Mouse (Mus musculus) midbrain, embryonic 14.5 days (tissue): ENCODE measurements around the gene Twistnb. TPM values are rescaled to one million over a fixed set of nuclear protein-coding genes. Genes with fewer than 3 reads are reported as not detected.

ENCODE experiments used
- ATAC-seq: fragments of 200-750 bp; cut with Nextera tagmentation; 2 replicates; pipeline ENCODE4 v1.8.0; 2017; ENCODE audit warnings: moderate number of reproducible peaks, moderate library complexity; ENCODE audit not compliant: low FRiP score, low TSS enrichment
- DNase-seq: peaks from one replicate; pipeline ENCODE4 v3.0.0-alpha.2; 2015
- H3K27ac ChIP-seq: fragments of 300-500 bp; sonication (generic); replicated peaks from 2 replicates; pipeline ENCODE4 v1.5.1; 2014; ENCODE audit warnings: mild to moderate bottlenecking, low read depth, low read length, moderate library complexity
- H3K27me3 ChIP-seq: fragments of 300-500 bp; sonication (generic); 2 replicates; pipeline ENCODE4 v1.6.1; 2014; ENCODE audit warnings: low read length, control low read depth, mixed read lengths; ENCODE audit not compliant: control insufficient read depth, insufficient read depth
- H3K36me3 ChIP-seq: fragments of 300-500 bp; sonication (generic); 2 replicates; pipeline ENCODE4 v1.6.1; 2014; ENCODE audit warnings: low read length, control low read depth; ENCODE audit not compliant: control insufficient read depth, insufficient read depth
- H3K4me1 ChIP-seq: fragments of 300-500 bp; sonication (generic); 2 replicates; pipeline ENCODE4 v1.6.1; 2014; ENCODE audit warnings: mild to moderate bottlenecking, antibody characterized with exemption, low read length, control low read depth; ENCODE audit not compliant: control insufficient read depth, insufficient read depth
- H3K4me2 ChIP-seq: fragments of 300-500 bp; sonication (generic); 2 replicates; pipeline ENCODE4 v1.6.1; 2014; ENCODE audit warnings: mild to moderate bottlenecking, low read length, moderate library complexity
- H3K4me3 ChIP-seq: fragments of 300-500 bp; sonication (generic); replicated peaks from 2 replicates; pipeline ENCODE4 v1.5.1; 2014; ENCODE audit warnings: low read depth, low read length
- H3K9ac ChIP-seq: fragments of 300-500 bp; sonication (generic); replicated peaks from 2 replicates; pipeline ENCODE4 v1.6.1; 2014; ENCODE audit warnings: mild to moderate bottlenecking, low read length, moderate library complexity
- H3K9me3 ChIP-seq: fragments of 300-500 bp; sonication (generic); 2 replicates; pipeline ENCODE4 v1.6.1; 2016; ENCODE audit warnings: low read length, control low read depth, mixed read lengths; ENCODE audit not compliant: control insufficient read depth
- WGBS: fragments of 180-500 bp; shearing (Covaris S2); extraction: QIAGEN DNeasy Blood & Tissue Kit; methylation state at CpG from one replicate; pipeline ENCODE4 v1.1.7; 2014; 5-methylcytosine and 5-hydroxymethylcytosine counted together
- polyA plus RNA-seq: library from polyadenylated mRNA; unstranded; fragments of >200 nt; fragmentation: Nextera tagmentation; extraction: Ambion mirVana; gene quantifications from 2 replicates; pipeline ENCODE4 v1.2.1, GENCODE M21; 2014

The Twistnb gene
- polyA plus RNA-seq = 61.8 and 67.4 TPM in 2 replicates

- peak within 1 kb of the TSS; percentile 79 for H3K27ac ChIP-seq
- no peaks in the 10 kb centered on the region for H3K36me3 ChIP-seq
- peak within 1 kb of the TSS; percentile 99 for H3K4me3 ChIP-seq
- WGBS = under 1% methylated on average over 66 of the region's 66 CpGs
- H3K9ac ChIP-seq = peak within 1 kb of the TSS; percentile 81
- ATAC-seq (peak; percentile 95), DNase-seq (peak; percentile 98)
- no peaks in the 10 kb centered on the region for H3K9me3 ChIP-seq
- no peaks in the 10 kb centered on the region for H3K27me3 ChIP-seq
- H3K4me1 ChIP-seq = peaks cover 6% of the 10 kb centered on the region
- H3K4me2 ChIP-seq = peak within 1 kb of the TSS; percentile 64
These were observed at the start of gene Twistnb for GRCm38 (mm10) chr12:33429387-33430160. Twistnb (plus strand) TSS chr12:33429635.

- H3K9me3 ChIP-seq = no peaks in the 10 kb centered on the region
- ATAC-seq (peak; percentile 74), DNase-seq (peak; percentile 92)
- no peaks in the 10 kb centered on the region for H3K27me3 ChIP-seq
- H3K4me2 ChIP-seq = no peak overlapping the region
- no peaks in the 10 kb centered on the region for H3K4me1 ChIP-seq
- no peak overlapping the region for H3K27ac ChIP-seq
- 5% methylated on average over 5 of the region's 5 CpGs for WGBS
- H3K9ac ChIP-seq = no peak overlapping the region
- no peaks in the 10 kb centered on the region for H3K36me3 ChIP-seq
- no peak overlapping the region for H3K4me3 ChIP-seq
These were observed 40.6 kb upstream of the Twistnb start for GRCm38 (mm10) chr12:33388842-33389241.

GRCm38 (mm10) chr12:33390844-33391560 is 38.4 kb upstream of the Twistnb start:
- Histone ChIP-seq H3K27ac (no peak overlapping the region), H3K36me3 (no peaks in the 10 kb centered on the region)
- WGBS = 79% methylated on average over 2 of the region's 2 CpGs

GRCm38 (mm10) chr12:33394804-33395623 is 34.4 kb upstream of the Twistnb start, which contains the start of gene Efcab10:
Efcab10 (plus strand) TSS chr12:33394854.
- Histone ChIP-seq H3K27ac (peak within 1 kb of the TSS; percentile 82), H3K36me3 (no peaks in the 10 kb centered on the region), H3K4me2 (peak within 1 kb of the TSS; percentile 63), H3K9ac (peak within 1 kb of the TSS; percentile 47), H3K9me3 (no peaks in the 10 kb centered on the region), H3K4me3 (peak within 1 kb of the TSS; percentile 33), H3K4me1 (peaks cover 6% of the 10 kb centered on the region; the same call in 1 of the 2 replicates), H3K27me3 (no peaks in the 10 kb centered on the region)
- WGBS = 9% methylated on average over 24 of the region's 24 CpGs
- peak; percentile 83 for DNase-seq
- peak; percentile 80 for ATAC-seq

More at GRCm38 (mm10) chr12:33390844-33391560, 38.4 kb upstream of the Twistnb start:
- Histone ChIP-seq H3K9ac (no peak overlapping the region), H3K9me3 (no peaks in the 10 kb centered on the region), H3K4me3 (no peak overlapping the region), H3K27me3 (no peaks in the 10 kb centered on the region), H3K4me2 (no peak overlapping the region), H3K4me1 (peaks cover 6% of the 10 kb centered on the region; the same call in 1 of the 2 replicates)
- DNase-seq (no peak), ATAC-seq (no peak)

- Histone ChIP-seq H3K27ac (no peak overlapping the region), H3K4me1 (peaks cover 6% of the 10 kb centered on the region; the same call in 1 of the 2 replicates), H3K4me3 (no peak overlapping the region), H3K4me2 (no peak overlapping the region), H3K27me3 (no peaks in the 10 kb centered on the region), H3K9me3 (no peaks in the 10 kb centered on the region), H3K9ac (no peak overlapping the region), H3K36me3 (no peaks in the 10 kb centered on the region)
- no peak for DNase-seq
- 76% methylated on average over 7 of the region's 7 CpGs for WGBS
- ATAC-seq = no peak
These were observed 26.2 kb upstream of the Twistnb start for GRCm38 (mm10) chr12:33403265-33403693.

GRCm38 (mm10) chr12:33404996-33405395 is 24.4 kb upstream of the Twistnb start:
- Histone ChIP-seq H3K36me3 (no peaks in the 10 kb centered on the region), H3K27ac (peak overlapping the region; percentile 49; the same call in 1 of the 2 replicates), H3K27me3 (no peaks in the 10 kb centered on the region), H3K4me3 (no peak overlapping the region), H3K4me1 (peaks cover 6% of the 10 kb centered on the region; the same call in 1 of the 2 replicates), H3K4me2 (no peak overlapping the region), H3K9me3 (no peaks in the 10 kb centered on the region), H3K9ac (no peak overlapping the region; the same call in 1 of the 2 replicates)
- ATAC-seq (no peak), DNase-seq (peak; percentile 21)
- 34% methylated on average over 5 of the region's 5 CpGs for WGBS

- Histone ChIP-seq H3K4me1 (peaks cover 6% of the 10 kb centered on the region; the same call in 1 of the 2 replicates), H3K9me3 (no peaks in the 10 kb centered on the region), H3K36me3 (no peaks in the 10 kb centered on the region), H3K9ac (no peak overlapping the region; the same call in 1 of the 2 replicates), H3K27me3 (no peaks in the 10 kb centered on the region), H3K4me3 (no peak overlapping the region), H3K4me2 (no peak overlapping the region), H3K27ac (peak overlapping the region; percentile 49)
- DNase-seq (peak; percentile 46), ATAC-seq (peak; percentile 48)
- WGBS = 26% methylated on average over 6 of the region's 6 CpGs
These were observed 23.9 kb upstream of the Twistnb start for GRCm38 (mm10) chr12:33405398-33406026.
